Mouse (Mus musculus) hindbrain, embryonic 15.5 days (tissue): Measurements from ENCODE around the gene Fam104a. TPM values are rescaled to one million over a fixed set of nuclear protein-coding genes. Genes with fewer than 3 reads are reported as not detected.

Experiments used
- ATAC-seq: fragments of 200-750 bp; cut with Nextera tagmentation; 2 replicates; pipeline ENCODE4 v1.8.0; 2017; ENCODE audit warnings: low read depth, moderate number of reproducible peaks, moderate TSS enrichment; ENCODE audit not compliant: low FRiP score
- H3K27ac ChIP-seq: fragments of 300-500 bp; sonication (generic); replicated peaks from 2 replicates; pipeline ENCODE4 v1.5.1; 2015; ENCODE audit warnings: mild to moderate bottlenecking, inconsistent platforms
- H3K27me3 ChIP-seq: fragments of 300-500 bp; sonication (generic); 2 replicates; pipeline ENCODE4 v1.6.1; 2015; ENCODE audit warnings: control low read depth, inconsistent platforms
- H3K36me3 ChIP-seq: fragments of 300-500 bp; sonication (generic); 2 replicates; pipeline ENCODE4 v1.6.1; 2015; ENCODE audit warnings: control low read depth, inconsistent platforms
- H3K4me1 ChIP-seq: fragments of 300-500 bp; sonication (generic); replicated peaks from 2 replicates; pipeline ENCODE4 v1.6.1; 2015; ENCODE audit warnings: control low read depth, inconsistent platforms
- H3K4me2 ChIP-seq: fragments of 300-500 bp; sonication (generic); 2 replicates; pipeline ENCODE4 v1.6.1; 2015; ENCODE audit warnings: moderate library complexity, mild to moderate bottlenecking, inconsistent platforms
- H3K4me3 ChIP-seq: fragments of 300-500 bp; sonication (generic); 2 replicates; pipeline ENCODE4 v1.5.1; 2015; ENCODE audit warnings: mild to moderate bottlenecking, inconsistent platforms
- H3K9ac ChIP-seq: fragments of 300-500 bp; sonication (generic); 2 replicates; pipeline ENCODE4 v1.6.1; 2015; ENCODE audit warnings: inconsistent platforms
- H3K9me3 ChIP-seq: fragments of 300-500 bp; sonication (generic); 2 replicates; pipeline ENCODE4 v1.6.1; 2016; ENCODE audit warnings: control low read depth, inconsistent platforms
- WGBS: fragments of 180-500 bp; shearing (Covaris S2); methylation state at CpG from one replicate; pipeline ENCODE4 v1.1.7; 2015; 5-methylcytosine and 5-hydroxymethylcytosine counted together
- polyA plus RNA-seq: library from polyadenylated mRNA; unstranded; fragments of >200 nt; fragmentation: Nextera tagmentation; extraction: Ambion mirVana; gene quantifications from 2 replicates; pipeline ENCODE4 v1.2.1, GENCODE M21; 2015

Fam104a gene
- 41.4 and 43.8 TPM in 2 replicates for polyA plus RNA-seq

GRCm38 (mm10) chr11:113683957-113684706, at the start of gene Fam104a, which contains the start of gene D11Wsu47e:
Gene Fam104a (minus strand): TSS chr11:113684155.
Gene D11Wsu47e (plus strand): TSS chr11:113684412.
- peak; percentile 96 for ATAC-seq
- peak within 1 kb of the TSS; percentile 78 for H3K9ac ChIP-seq
- peak within 1 kb of the TSS; percentile 83 for H3K4me2 ChIP-seq
- peak within 1 kb of the TSS; percentile 91 for H3K27ac ChIP-seq
- H3K4me1 ChIP-seq = peaks cover 48% of the 10 kb centered on the region
- no peaks in the 10 kb centered on the region for H3K27me3 ChIP-seq
- H3K4me3 ChIP-seq = peak within 1 kb of the TSS; percentile 77
- H3K9me3 ChIP-seq = no peaks in the 10 kb centered on the region
- H3K36me3 ChIP-seq = peaks cover 12% of the 10 kb centered on the region
- WGBS = under 1% methylated on average over 71 of the region's 73 CpGs

GRCm38 (mm10) chr11:113731945-113732612, 48.1 kb upstream of the Fam104a start:
- H3K4me1 ChIP-seq = peaks cover 26% of the 10 kb centered on the region; the same call in 1 of the 2 replicates
- ATAC-seq = no peak

GRCm38 (mm10) chr11:113730879-113731278, 46.9 kb upstream of the Fam104a start:
- H3K4me2 ChIP-seq = no peak overlapping the region
- no peak overlapping the region for H3K4me3 ChIP-seq
- no peak overlapping the region for H3K9ac ChIP-seq
- H3K36me3 ChIP-seq = peaks cover 30% of the 10 kb centered on the region
- H3K4me1 ChIP-seq = peaks cover 32% of the 10 kb centered on the region
- ATAC-seq = no peak
- no peaks in the 10 kb centered on the region for H3K9me3 ChIP-seq
- H3K27ac ChIP-seq = no peak overlapping the region
- H3K27me3 ChIP-seq = no peaks in the 10 kb centered on the region
- 78% methylated on average over 3 of the region's 3 CpGs for WGBS

More at GRCm38 (mm10) chr11:113731945-113732612, 48.1 kb upstream of the Fam104a start:
- Histone ChIP-seq H3K4me2 (no peak overlapping the region), H3K27me3 (no peaks in the 10 kb centered on the region), H3K9ac (no peak overlapping the region), H3K27ac (no peak overlapping the region), H3K9me3 (no peaks in the 10 kb centered on the region), H3K36me3 (peaks cover 23% of the 10 kb centered on the region; the same call in 1 of the 2 replicates), H3K4me3 (no peak overlapping the region)
- WGBS = 92% methylated on average over 10 of the region's 10 CpGs

- ATAC-seq = no peak
- WGBS = 58% methylated on average over 8 of the region's 8 CpGs
- Histone ChIP-seq H3K9ac (no peak overlapping the region), H3K27ac (no peak overlapping the region), H3K27me3 (no peaks in the 10 kb centered on the region), H3K4me1 (peaks cover 42% of the 10 kb centered on the region), H3K9me3 (no peaks in the 10 kb centered on the region), H3K4me2 (no peak overlapping the region), H3K4me3 (no peak overlapping the region), H3K36me3 (peaks cover 30% of the 10 kb centered on the region)
These were observed 46.0 kb upstream of the Fam104a start for GRCm38 (mm10) chr11:113729917-113730316.

- WGBS = 78% methylated on average over 21 of the region's 21 CpGs
- no peak overlapping the region for H3K9ac ChIP-seq
- no peaks in the 10 kb centered on the region for H3K27me3 ChIP-seq
- no peak overlapping the region for H3K4me2 ChIP-seq
- no peak overlapping the region for H3K4me3 ChIP-seq
- H3K4me1 ChIP-seq = peaks cover 43% of the 10 kb centered on the region
- H3K9me3 ChIP-seq = no peaks in the 10 kb centered on the region
- H3K27ac ChIP-seq = no peak overlapping the region
- peaks cover 30% of the 10 kb centered on the region for H3K36me3 ChIP-seq
- no peak for ATAC-seq
These were observed 45.3 kb upstream of the Fam104a start for GRCm38 (mm10) chr11:113729239-113729638.

GRCm38 (mm10) chr11:113727992-113728391, 44.0 kb upstream of the Fam104a start:
- Histone ChIP-seq H3K27me3 (no peaks in the 10 kb centered on the region), H3K36me3 (peaks cover 30% of the 10 kb centered on the region), H3K4me3 (no peak overlapping the region), H3K9me3 (no peaks in the 10 kb centered on the region), H3K4me1 (peaks cover 35% of the 10 kb centered on the region), H3K9ac (no peak overlapping the region), H3K27ac (no peak overlapping the region), H3K4me2 (no peak overlapping the region)
- 63% methylated on average over 6 of the region's 6 CpGs for WGBS
- no peak for ATAC-seq

GRCm38 (mm10) chr11:113726994-113727888, 43.3 kb upstream of the Fam104a start:
- no peaks in the 10 kb centered on the region for H3K27me3 ChIP-seq
- ATAC-seq = no peak
- H3K9me3 ChIP-seq = no peaks in the 10 kb centered on the region
- H3K9ac ChIP-seq = no peak overlapping the region
- no peak overlapping the region for H3K4me2 ChIP-seq
- 0 out of 2 replicates have a peak overlapping the region, but pooled peaks have one; percentile 20 for H3K27ac ChIP-seq
- peaks cover 36% of the 10 kb centered on the region for H3K4me1 ChIP-seq
- 75% methylated on average over 14 of the region's 14 CpGs for WGBS
- no peak overlapping the region for H3K4me3 ChIP-seq
- peaks cover 30% of the 10 kb centered on the region for H3K36me3 ChIP-seq

- Histone ChIP-seq H3K4me3 (no peak overlapping the region), H3K4me1 (peaks cover 36% of the 10 kb centered on the region), H3K9ac (no peak overlapping the region), H3K4me2 (no peak overlapping the region), H3K9me3 (no peaks in the 10 kb centered on the region), H3K36me3 (peaks cover 30% of the 10 kb centered on the region), H3K27me3 (no peaks in the 10 kb centered on the region), H3K27ac (0 out of 2 replicates have a peak overlapping the region, but pooled peaks have one; percentile 7)
- peak; percentile 57; the same call in 1 of the 2 replicates for ATAC-seq
- 54% methylated on average over 4 of the region's 4 CpGs for WGBS
These were observed 41.5 kb upstream of the Fam104a start for GRCm38 (mm10) chr11:113725235-113726048.

- Histone ChIP-seq H3K4me2 (no peak overlapping the region), H3K36me3 (peaks cover 11% of the 10 kb centered on the region), H3K9ac (no peak overlapping the region), H3K4me1 (peaks cover 26% of the 10 kb centered on the region), H3K4me3 (no peak overlapping the region), H3K27me3 (no peaks in the 10 kb centered on the region), H3K9me3 (no peaks in the 10 kb centered on the region), H3K27ac (no peak overlapping the region)
- 60% methylated on average over 14 of the region's 14 CpGs for WGBS
- no peak for ATAC-seq
These were observed 38.6 kb upstream of the Fam104a start for GRCm38 (mm10) chr11:113722405-113723090.

GRCm38 (mm10) chr11:113717767-113718424, 33.9 kb upstream of the Fam104a start:
- Histone ChIP-seq H3K4me1 (peaks cover 4% of the 10 kb centered on the region; the same call in 1 of the 2 replicates), H3K27me3 (no peaks in the 10 kb centered on the region), H3K9ac (no peak overlapping the region), H3K4me3 (no peak overlapping the region), H3K36me3 (no peaks in the 10 kb centered on the region), H3K27ac (no peak overlapping the region), H3K4me2 (no peak overlapping the region), H3K9me3 (no peaks in the 10 kb centered on the region)
- 52% methylated on average over 16 of the region's 16 CpGs for WGBS
- ATAC-seq = no peak
